Mouse (Mus musculus): ENCODE measurements at regions not wholly inside any gene's neighbourhood (a gene's known extent, or its start where the extent isn't known, plus 50 kb on each side); places are given as distances from the start of the nearest gene placed in this dataset.

GRCm38 (mm10) chr9:113524307-113524706, 183.8 kb downstream of the Pdcd6ip start:
- DNase-seq (ENCODE audit: low spot score) (no peak), ATAC-seq (no peak)
- Histone ChIP-seq H3K36me3 (ENCODE audit: control insufficient read depth, insufficient read depth, low read length) (no peaks in the 10 kb centered on the region), H3K9me3 (replicated peaks; ENCODE audit: control insufficient read depth, low read length) (no peaks in the 10 kb centered on the region), H3K4me1 (ENCODE audit: control insufficient read depth, insufficient read depth, low read length) (0 out of 2 replicates have a peak, but pooled peaks cover 3% of the 10 kb centered on the region), H3K4me2 (ENCODE audit: low read length) (no peak overlapping the region), H3K9ac (ENCODE audit: low read length) (no peak overlapping the region), H3K27ac (ENCODE audit: low read depth, low read length) (no peak overlapping the region), H3K27me3 (replicated peaks; ENCODE audit: control insufficient read depth, insufficient read depth, low read length) (no peaks in the 10 kb centered on the region), H3K4me3 (ENCODE audit: low read depth, low read length) (no peak overlapping the region)
- 73% methylated on average over 3 of the region's 3 CpGs for WGBS

GRCm38 (mm10) chr9:113523173-113523572, 184.9 kb downstream of the Pdcd6ip start:
- 96% methylated on average over 2 of the region's 2 CpGs for WGBS
- Histone ChIP-seq H3K4me3 (ENCODE audit: low read depth, low read length) (no peak overlapping the region), H3K27me3 (replicated peaks; ENCODE audit: control insufficient read depth, insufficient read depth, low read length) (no peaks in the 10 kb centered on the region), H3K9ac (ENCODE audit: low read length) (no peak overlapping the region), H3K9me3 (replicated peaks; ENCODE audit: control insufficient read depth, low read length) (no peaks in the 10 kb centered on the region), H3K27ac (ENCODE audit: low read depth, low read length) (no peak overlapping the region), H3K4me2 (ENCODE audit: low read length) (no peak overlapping the region), H3K36me3 (ENCODE audit: control insufficient read depth, insufficient read depth, low read length) (no peaks in the 10 kb centered on the region), H3K4me1 (ENCODE audit: control insufficient read depth, insufficient read depth, low read length) (0 out of 2 replicates have a peak, but pooled peaks cover 3% of the 10 kb centered on the region)
- DNase-seq (ENCODE audit: low spot score) (no peak), ATAC-seq (no peak)

- no peaks in the 10 kb centered on the region for H3K36me3 ChIP-seq (ENCODE audit: control insufficient read depth, insufficient read depth, low read length)
- no peak overlapping the region for H3K4me3 ChIP-seq (ENCODE audit: low read depth, low read length)
- no peaks in the 10 kb centered on the region for H3K27me3 ChIP-seq (replicated peaks; ENCODE audit: control insufficient read depth, insufficient read depth, low read length)
- H3K4me2 ChIP-seq (ENCODE audit: low read length), result no peak overlapping the region
- 0 out of 2 replicates have a peak, but pooled peaks cover 3% of the 10 kb centered on the region for H3K4me1 ChIP-seq (ENCODE audit: control insufficient read depth, insufficient read depth, low read length)
- no peaks in the 10 kb centered on the region for H3K9me3 ChIP-seq (replicated peaks; ENCODE audit: control insufficient read depth, low read length)
- DNase-seq (ENCODE audit: low spot score), result no peak
- ATAC-seq, result no peak
- no peak overlapping the region for H3K27ac ChIP-seq (ENCODE audit: low read depth, low read length)
- 68% methylated on average over 10 of the region's 10 CpGs for WGBS
- no peak overlapping the region for H3K9ac ChIP-seq (ENCODE audit: low read length)
Observed at GRCm38 (mm10) chr9:113519727-113520126, 188.3 kb downstream of the Pdcd6ip start.

GRCm38 (mm10) chr9:113518482-113518881, 189.6 kb downstream of the Pdcd6ip start:
- 72% methylated on average over 3 of the region's 3 CpGs for WGBS
- Histone ChIP-seq H3K27me3 (replicated peaks; ENCODE audit: control insufficient read depth, insufficient read depth, low read length) (no peaks in the 10 kb centered on the region), H3K9ac (ENCODE audit: low read length) (no peak overlapping the region), H3K27ac (ENCODE audit: low read depth, low read length) (no peak overlapping the region), H3K36me3 (ENCODE audit: control insufficient read depth, insufficient read depth, low read length) (no peaks in the 10 kb centered on the region), H3K9me3 (replicated peaks; ENCODE audit: control insufficient read depth, low read length) (no peaks in the 10 kb centered on the region), H3K4me3 (ENCODE audit: low read depth, low read length) (no peak overlapping the region), H3K4me2 (ENCODE audit: low read length) (no peak overlapping the region), H3K4me1 (ENCODE audit: control insufficient read depth, insufficient read depth, low read length) (0 out of 2 replicates have a peak, but pooled peaks cover 3% of the 10 kb centered on the region)
- no peak for ATAC-seq
- no peak for DNase-seq (ENCODE audit: low spot score)

GRCm38 (mm10) chr9:113517756-113518155, 190.3 kb downstream of the Pdcd6ip start:
- ATAC-seq (no peak), DNase-seq (ENCODE audit: low spot score) (no peak)
- H3K4me1 ChIP-seq (ENCODE audit: control insufficient read depth, insufficient read depth, low read length), result 0 out of 2 replicates have a peak, but pooled peaks cover 3% of the 10 kb centered on the region
- H3K36me3 ChIP-seq (ENCODE audit: control insufficient read depth, insufficient read depth, low read length), result no peaks in the 10 kb centered on the region
- 93% methylated on average over 6 of the region's 6 CpGs for WGBS
- no peaks in the 10 kb centered on the region for H3K9me3 ChIP-seq (replicated peaks; ENCODE audit: control insufficient read depth, low read length)
- H3K4me3 ChIP-seq (ENCODE audit: low read depth, low read length), result no peak overlapping the region
- H3K27ac ChIP-seq (ENCODE audit: low read depth, low read length), result no peak overlapping the region
- no peak overlapping the region for H3K4me2 ChIP-seq (ENCODE audit: low read length)
- no peaks in the 10 kb centered on the region for H3K27me3 ChIP-seq (replicated peaks; ENCODE audit: control insufficient read depth, insufficient read depth, low read length)
- H3K9ac ChIP-seq (ENCODE audit: low read length), result no peak overlapping the region

DNA sequence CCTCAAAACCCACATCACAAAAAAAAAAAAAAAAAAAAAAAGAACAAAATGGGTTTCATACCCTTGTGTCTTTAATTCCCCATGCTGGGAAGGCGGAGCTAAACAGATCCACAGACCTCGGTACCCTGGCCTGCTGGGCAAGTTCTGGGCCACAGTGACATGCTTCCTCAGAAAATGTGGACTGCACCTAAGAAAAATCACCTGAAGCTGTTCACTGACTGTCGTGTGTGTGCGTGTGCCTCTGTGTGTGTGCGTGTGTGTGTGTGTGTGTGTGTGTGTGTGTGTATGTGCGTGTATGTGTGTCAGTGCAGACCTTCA, 192.4 kb downstream of the Pdcd6ip start:
- Histone ChIP-seq H3K36me3 (ENCODE audit: control insufficient read depth, insufficient read depth, low read length) (no peaks in the 10 kb centered on the region), H3K27ac (ENCODE audit: low read depth, low read length) (0 out of 2 replicates have a peak overlapping the region, but pooled peaks have one; percentile 36), H3K4me2 (ENCODE audit: low read length) (no peak overlapping the region), H3K27me3 (replicated peaks; ENCODE audit: control insufficient read depth, insufficient read depth, low read length) (no peaks in the 10 kb centered on the region), H3K9me3 (replicated peaks; ENCODE audit: control insufficient read depth, low read length) (no peaks in the 10 kb centered on the region), H3K4me1 (ENCODE audit: control insufficient read depth, insufficient read depth, low read length) (no peaks in the 10 kb centered on the region), H3K4me3 (ENCODE audit: low read depth, low read length) (no peak overlapping the region), H3K9ac (ENCODE audit: low read length) (no peak overlapping the region)
- DNase-seq (ENCODE audit: low spot score) (no peak), ATAC-seq (no peak)
- WGBS, result 77% methylated on average over 6 of the region's 6 CpGs

GRCm38 (mm10) chr9:113514846-113515702, 193.0 kb downstream of the Pdcd6ip start:
- no peaks in the 10 kb centered on the region for H3K36me3 ChIP-seq (ENCODE audit: control insufficient read depth, insufficient read depth, low read length)
- H3K27ac ChIP-seq (ENCODE audit: low read depth, low read length), result 0 out of 2 replicates have a peak overlapping the region, but pooled peaks have one; percentile 36
- no peaks in the 10 kb centered on the region for H3K9me3 ChIP-seq (replicated peaks; ENCODE audit: control insufficient read depth, low read length)
- H3K4me1 ChIP-seq (ENCODE audit: control insufficient read depth, insufficient read depth, low read length), result no peaks in the 10 kb centered on the region
- no peak overlapping the region for H3K9ac ChIP-seq (ENCODE audit: low read length)
- H3K27me3 ChIP-seq (replicated peaks; ENCODE audit: control insufficient read depth, insufficient read depth, low read length), result no peaks in the 10 kb centered on the region
- 0 out of 2 replicates have a peak, but pooled peaks have one; percentile 42 for ATAC-seq
- H3K4me2 ChIP-seq (ENCODE audit: low read length), result no peak overlapping the region
- no peak overlapping the region for H3K4me3 ChIP-seq (ENCODE audit: low read depth, low read length)
- peak; percentile 70 for DNase-seq (ENCODE audit: low spot score)
- WGBS, result 74% methylated on average over 23 of the region's 23 CpGs

GRCm38 (mm10) chr9:113511302-113511701, 196.8 kb downstream of the Pdcd6ip start:
- H3K36me3 ChIP-seq (ENCODE audit: control insufficient read depth, insufficient read depth, low read length), result no peaks in the 10 kb centered on the region
- no peaks in the 10 kb centered on the region for H3K27me3 ChIP-seq (replicated peaks; ENCODE audit: control insufficient read depth, insufficient read depth, low read length)
- DNase-seq (ENCODE audit: low spot score) (no peak), ATAC-seq (no peak)
- H3K9ac ChIP-seq (ENCODE audit: low read length), result no peak overlapping the region
- no peak overlapping the region for H3K27ac ChIP-seq (ENCODE audit: low read depth, low read length)
- H3K4me1 ChIP-seq (ENCODE audit: control insufficient read depth, insufficient read depth, low read length), result peaks cover 24% of the 10 kb centered on the region
- H3K4me2 ChIP-seq (ENCODE audit: low read length), result no peak overlapping the region
- 88% methylated on average over 5 of the region's 5 CpGs for WGBS
- no peaks in the 10 kb centered on the region for H3K9me3 ChIP-seq (replicated peaks; ENCODE audit: control insufficient read depth, low read length)
- H3K4me3 ChIP-seq (ENCODE audit: low read depth, low read length), result no peak overlapping the region

GRCm38 (mm10) chr9:113509368-113509767, 198.7 kb downstream of the Pdcd6ip start:
- DNase-seq (ENCODE audit: low spot score) (no peak), ATAC-seq (no peak)
- H3K9me3 ChIP-seq (replicated peaks; ENCODE audit: control insufficient read depth, low read length), result no peaks in the 10 kb centered on the region
- no peak overlapping the region for H3K4me2 ChIP-seq (ENCODE audit: low read length)
- H3K27me3 ChIP-seq (replicated peaks; ENCODE audit: control insufficient read depth, insufficient read depth, low read length), result no peaks in the 10 kb centered on the region
- H3K4me3 ChIP-seq (ENCODE audit: low read depth, low read length), result no peak overlapping the region
- peak overlapping the region; percentile 88; the same call in 1 of the 2 replicates for H3K27ac ChIP-seq (ENCODE audit: low read depth, low read length)
- H3K9ac ChIP-seq (ENCODE audit: low read length), result no peak overlapping the region
- 89% methylated on average over 7 of the region's 7 CpGs for WGBS
- H3K4me1 ChIP-seq (ENCODE audit: control insufficient read depth, insufficient read depth, low read length), result peaks cover 24% of the 10 kb centered on the region
- no peaks in the 10 kb centered on the region for H3K36me3 ChIP-seq (ENCODE audit: control insufficient read depth, insufficient read depth, low read length)
